Mouse (Mus musculus) CH12.LX (cell line): ENCODE measurements at regions not wholly inside any gene's neighbourhood (a gene's known extent, or its start where the extent isn't known, plus 50 kb on each side); places are given as distances from the start of the nearest gene placed in this dataset.

Source experiments
- DNase-seq: peaks from one replicate; pipeline ENCODE4 v3.0.0-alpha.2; 2013; ENCODE audit errors: extremely low read depth
- H3K27ac ChIP-seq: 2 replicates; pipeline ENCODE4 v1.5.1; 2012; ENCODE audit warnings: low read depth, mild to moderate bottlenecking, control low read depth, moderate library complexity; ENCODE audit not compliant: insufficient read depth
- H3K27me3 ChIP-seq: replicated peaks from 2 replicates; pipeline ENCODE3; 2012; ENCODE audit warnings: inconsistent platforms
- H3K36me3 ChIP-seq, 2 experiments: replicated peaks in 1 of 2; 2 replicates each; pipeline versions ENCODE3 to v1.6.1; 2012; ENCODE audit warnings: inconsistent platforms in 1 of 2, low read length in 1 of 2, mild to moderate bottlenecking in 1 of 2, mixed read lengths in 1 of 2, moderate library complexity in 1 of 2; ENCODE audit not compliant: control insufficient read depth in 1 of 2, insufficient read depth in 1 of 2
- H3K4me1 ChIP-seq, 2 experiments: 2 replicates each; pipeline ENCODE4 v1.6.1; 2012; ENCODE audit warnings: inconsistent platforms in 1 of 2, moderate library complexity in 1 of 2; ENCODE audit not compliant: insufficient read depth in 2 of 2, control insufficient read depth in 1 of 2
- H3K4me2 ChIP-seq: 2 replicates; pipeline ENCODE4 v1.6.1; 2012; ENCODE audit warnings: low read depth, mild to moderate bottlenecking, control low read depth; ENCODE audit not compliant: poor library complexity, insufficient read depth, severe bottlenecking
- H3K4me3 ChIP-seq, 3 experiments: fragments of 150-350 bp in 1 of 3; sonication (generic) in 1 of 3; replicated peaks in 1 of 3; 2 replicates each; pipeline versions ENCODE3 to v1.5.1; 2011 to 2012; ENCODE audit warnings: low read depth in 2 of 3, low read length in 2 of 3, mild to moderate bottlenecking in 2 of 3, moderate library complexity in 2 of 3, control low read depth in 1 of 3, improper control_type of control experiment in 1 of 3, inconsistent platforms in 1 of 3, mixed read lengths in 1 of 3; ENCODE audit not compliant: poor library complexity in 1 of 3
- H3K79me2 ChIP-seq: replicated peaks from 2 replicates; pipeline ENCODE4 v1.6.1; 2012; ENCODE audit warnings: mild to moderate bottlenecking, moderate library complexity; ENCODE audit not compliant: control insufficient read depth, poor library complexity, insufficient read depth, severe bottlenecking; ENCODE audit errors: extremely low read depth
- H3K9ac ChIP-seq: 2 replicates; pipeline ENCODE4 v1.6.1; 2012; ENCODE audit warnings: low read depth, mild to moderate bottlenecking, control low read depth, moderate library complexity; ENCODE audit not compliant: insufficient read depth
- H3K9me3 ChIP-seq: replicated peaks from 2 replicates; pipeline ENCODE3; 2012; ENCODE audit warnings: low read length, inconsistent platforms, mixed read lengths
- BHLHE40 ChIP-seq: IDR thresholded peaks from 2 replicates; pipeline ENCODE4 v1.6.1; 2011; ENCODE audit warnings: mild to moderate bottlenecking, low read depth, low read length, improper control_type of control experiment
- CTCF ChIP-seq, 2 experiments: IDR thresholded peaks in 1 of 2; conservative IDR thresholded peaks in 1 of 2; 2 replicates each; pipeline ENCODE4 v1.5.1; 2011 to 2012; ENCODE audit warnings: low read depth in 2 of 2, low read length in 2 of 2, improper control_type of control experiment in 1 of 2, inconsistent platforms in 1 of 2, mild to moderate bottlenecking in 1 of 2, moderate library complexity in 1 of 2
- E2F4 ChIP-seq: IDR thresholded peaks from 2 replicates; pipeline ENCODE4 v1.6.1; 2011; ENCODE audit warnings: low read depth, low read length, improper control_type of control experiment; ENCODE audit not compliant: insufficient replicate concordance
- EP300 ChIP-seq: IDR thresholded peaks from 2 replicates; pipeline ENCODE4 v1.6.1; 2011; ENCODE audit warnings: low read length, improper control_type of control experiment
- HCFC1 ChIP-seq: IDR thresholded peaks from 2 replicates; pipeline ENCODE4 v1.6.1; 2012; ENCODE audit warnings: low read depth, mild to moderate bottlenecking, inconsistent platforms, low read length, improper control_type of control experiment
- JUND ChIP-seq: conservative IDR thresholded peaks from 2 replicates; pipeline ENCODE4 v1.6.1; 2011; ENCODE audit warnings: low read depth, low read length, improper control_type of control experiment
- KAT2A ChIP-seq: IDR thresholded peaks from 2 replicates; pipeline ENCODE4 v1.6.1; 2012; ENCODE audit warnings: low read length, improper control_type of control experiment, inconsistent platforms; ENCODE audit not compliant: insufficient replicate concordance
- MAZ ChIP-seq: IDR thresholded peaks from 2 replicates; pipeline ENCODE4 v1.6.1; 2012; ENCODE audit warnings: low read depth, mild to moderate bottlenecking, inconsistent platforms, low read length, improper control_type of control experiment, moderate library complexity
- MXI1 ChIP-seq: IDR thresholded peaks from 2 replicates; pipeline ENCODE4 v1.6.1; 2011; ENCODE audit warnings: mild to moderate bottlenecking, low read depth, low read length, improper control_type of control experiment
- MYC ChIP-seq: IDR thresholded peaks from 2 replicates; pipeline ENCODE4 v1.6.1; 2011; ENCODE audit warnings: low read depth, mild to moderate bottlenecking, improper control_type of control experiment, low read length
- NRF1 ChIP-seq: IDR thresholded peaks from 2 replicates; pipeline ENCODE4 v1.6.1; 2014; ENCODE audit warnings: low read depth, mild to moderate bottlenecking, inconsistent platforms, low read length, improper control_type of control experiment, moderate library complexity
- PAX5 ChIP-seq: IDR thresholded peaks from 2 replicates; pipeline ENCODE4 v1.6.1; 2012; ENCODE audit warnings: low read length, inconsistent platforms, mixed read lengths
- POLR2A ChIP-seq: IDR thresholded peaks from 2 replicates; pipeline ENCODE4 v1.6.1; 2011; ENCODE audit warnings: low read depth, mild to moderate bottlenecking, improper control_type of control experiment, low read length
- POLR2AphosphoS2 ChIP-seq: IDR thresholded peaks from 2 replicates; pipeline ENCODE4 v1.6.1; 2011; ENCODE audit warnings: low read depth, low read length, improper control_type of control experiment
- RAD21 ChIP-seq: IDR thresholded peaks from 2 replicates; pipeline ENCODE4 v1.6.1; 2011; ENCODE audit warnings: low read depth, mild to moderate bottlenecking, low read length, improper control_type of control experiment, moderate library complexity
- RCOR1 ChIP-seq: conservative IDR thresholded peaks from 2 replicates; pipeline ENCODE4 v1.6.1; 2012; ENCODE audit warnings: low read depth, mild to moderate bottlenecking, inconsistent platforms, low read length, improper control_type of control experiment
- TBP ChIP-seq: conservative IDR thresholded peaks from 2 replicates; pipeline ENCODE4 v1.6.1; 2011; ENCODE audit warnings: low read depth, low read length, improper control_type of control experiment
- TCF12 ChIP-seq: IDR thresholded peaks from 2 replicates; pipeline ENCODE4 v1.6.1; 2014; ENCODE audit warnings: low read depth, mild to moderate bottlenecking, inconsistent platforms, low read length, improper control_type of control experiment
- USF1 ChIP-seq: IDR thresholded peaks from 2 replicates; pipeline ENCODE4 v1.6.1; 2014; ENCODE audit warnings: low read depth, mild to moderate bottlenecking, inconsistent platforms, low read length, improper control_type of control experiment
- ZC3H11A ChIP-seq: IDR thresholded peaks from 2 replicates; pipeline ENCODE4 v1.6.1; 2012; ENCODE audit warnings: low read depth, mild to moderate bottlenecking, inconsistent platforms, low read length, improper control_type of control experiment
- ZKSCAN1 ChIP-seq: IDR thresholded peaks from 2 replicates; pipeline ENCODE4 v1.6.1; 2012; ENCODE audit warnings: low read depth, inconsistent platforms, low read length, improper control_type of control experiment, borderline replicate concordance
- ZMIZ1 ChIP-seq: IDR thresholded peaks from 2 replicates; pipeline ENCODE4 v1.6.1; 2012; ENCODE audit warnings: low read depth, mild to moderate bottlenecking, inconsistent platforms, low read length, improper control_type of control experiment
- ZNF384 ChIP-seq: IDR thresholded peaks from 2 replicates; pipeline ENCODE4 v1.6.1; 2012; ENCODE audit warnings: low read depth, low read length, improper control_type of control experiment, inconsistent platforms
- dilution Hi-C: fragments of 300-500 bp; cut with MboI; formaldehyde crosslinking; loops from 2 replicates; pipeline ENCODE4 v1.14.3; 2020; ENCODE audit warnings: low sequenced_read_pairs; ENCODE audit not compliant: extremely low pct_unique_long_range_greater_than_20kb, extremely low pct_ligation_motif_present
- in situ Hi-C: fragments of 300-500 bp; cut with MboI; formaldehyde crosslinking; loops from 3 replicates; pipeline ENCODE4 v1.14.3; 2019; ENCODE audit warnings: low sequenced_read_pairs, low pct_ligation_motif_present, low pct_unique_long_range_greater_than_20kb, mixed read lengths

DNA sequence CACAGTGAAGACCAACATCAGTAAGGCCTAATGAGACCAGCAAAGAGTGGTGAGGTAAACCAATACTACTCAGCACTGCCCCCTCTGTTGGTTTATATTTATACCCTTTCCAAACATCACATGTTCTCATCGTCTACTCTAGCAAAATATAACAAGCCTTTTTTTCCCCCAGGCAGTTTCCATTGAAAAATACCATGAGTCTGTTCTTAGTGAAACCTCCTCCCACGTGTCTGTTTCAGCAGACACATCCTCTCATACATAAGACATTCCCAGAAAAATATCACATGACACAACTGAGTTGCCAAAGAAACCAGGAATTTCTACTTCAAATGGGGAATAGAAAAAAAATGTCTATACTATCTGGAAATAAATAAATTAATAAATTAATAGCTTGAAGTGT, 366.5 kb downstream of the Sqor start:
- dilution Hi-C loops (no loop called here), in situ Hi-C loops (no loop called here)
- Histone ChIP-seq H3K9ac (no peak overlapping the region), H3K4me2 (no peak overlapping the region), H3K27me3 (no peaks in the 10 kb centered on the region), H3K9me3 (no peaks in the 10 kb centered on the region), H3K4me1 (no peaks in the 10 kb centered on the region), H3K27ac (no peak overlapping the region), H3K36me3 (no peaks in the 10 kb centered on the region), H3K79me2 (no peaks in the 10 kb centered on the region), H3K4me3 (no peak overlapping the region)
- DNase-seq = peak; percentile 37
- TF ChIP-seq MYC (no peak), ZKSCAN1 (no peak), CTCF (conservative IDR thresholded peaks at IDR 0.05 in 1 of 2, IDR thresholded peaks at IDR 0.05 in 1 of 2; ENCODE audit: low read depth in 2 of 2, low read length in 2 of 2) (peak in 1 of 2 experiments; percentile 41; a peak in 2 of 4 replicates), RAD21 (peak; percentile 2)

DNA sequence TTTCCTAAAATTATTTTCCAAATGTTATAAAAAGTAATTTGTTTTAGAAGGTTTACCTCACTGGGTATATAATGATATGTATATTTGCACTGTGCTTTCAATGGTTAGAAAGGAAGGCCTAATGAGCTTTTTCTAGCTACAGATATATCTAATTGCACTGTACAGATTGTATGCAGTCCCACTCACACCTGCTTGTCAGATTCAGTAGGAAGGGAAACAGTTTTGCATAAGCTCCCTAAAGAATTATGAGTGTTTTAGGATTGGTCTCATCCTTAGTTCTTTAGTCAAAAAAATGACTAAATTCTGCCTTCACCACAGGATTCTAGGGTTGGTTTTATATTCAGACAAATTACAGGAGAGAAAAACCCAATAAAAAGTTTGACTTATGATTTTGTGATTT, 388.1 kb downstream of the Sqor start:
- dilution Hi-C loops (no loop called here), in situ Hi-C loops (no loop called here)
- no peak overlapping the region for H3K27ac ChIP-seq
- no peak overlapping the region for H3K9ac ChIP-seq
- TF ChIP-seq RCOR1 (no peak), TBP (no peak), POLR2AphosphoS2 (no peak), POLR2A (no peak), E2F4 (no peak), RAD21 (no peak), BHLHE40 (no peak), KAT2A (no peak), NRF1 (no peak), ZC3H11A (no peak), EP300 (no peak), MXI1 (no peak), ZMIZ1 (no peak), ZNF384 (no peak)
- no peaks in the 10 kb centered on the region for H3K36me3 ChIP-seq
- no peaks in the 10 kb centered on the region for H3K9me3 ChIP-seq
- no peaks in the 10 kb centered on the region for H3K27me3 ChIP-seq
- H3K4me1 ChIP-seq = no peaks in the 10 kb centered on the region
- DNase-seq = no peak
- no peak overlapping the region for H3K4me3 ChIP-seq
- H3K79me2 ChIP-seq = no peaks in the 10 kb centered on the region
- H3K4me2 ChIP-seq = no peak overlapping the region

- no peak overlapping the region for H3K4me3 ChIP-seq
- H3K4me2 ChIP-seq = no peak overlapping the region
- TF ChIP-seq PAX5 (no peak), ZNF384 (no peak), MXI1 (no peak), RCOR1 (no peak), ZMIZ1 (no peak), JUND (no peak), USF1 (no peak), HCFC1 (no peak), MAZ (no peak), TCF12 (no peak), ZC3H11A (no peak), POLR2AphosphoS2 (no peak), RAD21 (no peak)
- no peaks in the 10 kb centered on the region for H3K79me2 ChIP-seq
- dilution Hi-C loops = no loop called here
- DNase-seq = no peak
- H3K27ac ChIP-seq = no peak overlapping the region
- no peaks in the 10 kb centered on the region for H3K36me3 ChIP-seq
- no peaks in the 10 kb centered on the region for H3K4me1 ChIP-seq
- H3K9ac ChIP-seq = no peak overlapping the region
- no peaks in the 10 kb centered on the region for H3K27me3 ChIP-seq
- in situ Hi-C loops = no loop called here
- no peaks in the 10 kb centered on the region for H3K9me3 ChIP-seq
Observed at GRCm38 (mm10) chr2:123165384-123165783, 400.3 kb downstream of the Sqor start.
